Mouse (Mus musculus): ENCODE measurements around the gene Oxsr1. TPM values are rescaled to one million over a fixed set of nuclear protein-coding genes. Genes with fewer than 3 reads are reported as not detected.

Gene Oxsr1
- polyA plus RNA-seq, 1 experiment from 2014 or later, result 3.8 TPM

DNA sequence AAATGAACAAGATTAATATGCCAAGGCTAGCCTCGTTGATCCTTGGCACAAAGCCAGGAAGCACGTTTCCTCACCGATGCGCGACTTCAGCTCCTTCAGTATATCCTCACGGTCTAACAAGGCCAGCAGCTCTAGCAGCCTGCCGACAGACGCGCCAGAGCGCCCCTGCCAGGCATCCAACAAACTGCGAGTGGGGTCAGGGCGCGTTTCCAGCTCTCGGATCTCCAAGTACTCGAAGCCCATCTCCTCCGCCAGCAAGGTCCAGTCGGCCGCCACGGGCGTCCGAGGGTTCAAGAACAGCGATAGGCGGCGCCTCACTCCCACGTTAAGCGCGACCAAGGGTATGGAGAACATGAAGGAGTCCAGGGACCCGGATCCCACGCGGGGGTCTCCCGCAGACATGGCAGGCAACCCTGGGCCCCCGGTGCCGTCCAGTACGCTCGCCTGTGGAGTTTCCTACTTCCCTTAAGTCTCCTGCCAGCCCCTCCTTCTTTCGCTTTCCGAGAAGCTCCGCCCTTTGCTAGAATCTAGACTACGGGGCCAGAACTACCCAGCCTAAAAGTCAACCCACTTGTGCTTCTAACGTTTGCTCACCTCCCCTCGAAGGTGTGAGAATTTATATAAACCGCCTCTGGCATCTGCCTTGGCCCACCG, 17.5 kb upstream of the Oxsr1 start, which contains the start of gene Acaa1a:
Gene Acaa1a (plus strand): TSS at position 119 of the 654 bp plus-strand sequence.
- 2% methylated on average over 42 of the region's 43 CpGs for WGBS (ENCODE audit: insufficient replicate concordance)
- Histone ChIP-seq H3K36me3 (replicated peaks; ENCODE audit: insufficient read depth, low read length) (peaks cover 27% of the 10 kb centered on the region; the same call in 1 of the 2 replicates), H3K27me3 (ENCODE audit: insufficient read depth, low read length) (no peaks in the 10 kb centered on the region), H3K27ac (ENCODE audit: low read depth) (peak within 1 kb of the TSS; percentile 97), H3K4me2 (ENCODE audit: low read depth, low read length) (peak within 1 kb of the TSS; percentile 94), H3K9me3 (ENCODE audit: low read length) (no peaks in the 10 kb centered on the region), H3K4me3 (ENCODE audit: low read depth, low read length) (peak within 1 kb of the TSS; percentile 90), H3K4me1 (ENCODE audit: insufficient read depth) (peaks cover 36% of the 10 kb centered on the region), H3K9ac (replicated peaks) (peak within 1 kb of the TSS; percentile 92)
- peak; percentile 71 for DNase-seq
- peak; percentile 30 for ATAC-seq
- peak; percentile 25 for TF ChIP-seq CTCF (IDR thresholded peaks at IDR 0.05; ENCODE audit: low read depth)
- TF ChIP-seq EP300 (IDR thresholded peaks at IDR 0.05; ENCODE audit: low read depth), result no peak

DNA sequence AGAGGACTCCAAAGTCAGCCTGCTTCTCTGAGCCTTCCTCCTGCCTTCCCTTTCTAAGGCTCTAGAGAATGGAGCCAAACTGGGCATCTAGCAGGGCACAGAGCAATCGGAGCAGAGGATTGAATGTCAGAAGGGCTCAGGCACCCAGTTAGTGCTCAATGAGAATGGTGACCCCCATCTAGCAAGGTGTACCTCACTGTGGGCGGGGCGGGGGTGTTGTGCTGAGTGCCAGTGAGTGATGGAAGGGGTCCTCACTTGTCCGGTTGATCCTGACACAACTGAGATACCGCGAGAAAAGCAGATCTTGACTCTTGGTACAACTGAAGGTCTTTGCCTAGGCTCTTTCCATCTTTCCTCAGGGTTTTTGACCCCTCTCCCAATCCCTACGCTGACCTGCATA, 16.9 kb upstream of the Oxsr1 start:
- H3K27ac ChIP-seq (ENCODE audit: low read depth), result peak overlapping the region; percentile 97; the same call in 1 of the 2 replicates
- no peak for TF ChIP-seq CTCF (IDR thresholded peaks at IDR 0.05; ENCODE audit: low read depth)
- TF ChIP-seq EP300 (IDR thresholded peaks at IDR 0.05; ENCODE audit: low read depth), result no peak
- no peaks in the 10 kb centered on the region for H3K9me3 ChIP-seq (ENCODE audit: low read length)
- H3K27me3 ChIP-seq (ENCODE audit: insufficient read depth, low read length), result no peaks in the 10 kb centered on the region
- no peak for DNase-seq
- peak overlapping the region; percentile 90 for H3K4me3 ChIP-seq (ENCODE audit: low read depth, low read length)
- peak overlapping the region; percentile 92 for H3K9ac ChIP-seq (replicated peaks)
- H3K36me3 ChIP-seq (replicated peaks; ENCODE audit: insufficient read depth, low read length), result peaks cover 23% of the 10 kb centered on the region; the same call in 1 of the 2 replicates
- 46% methylated on average over 7 of the region's 7 CpGs for WGBS (ENCODE audit: insufficient replicate concordance)
- peak overlapping the region; percentile 94 for H3K4me2 ChIP-seq (ENCODE audit: low read depth, low read length)
- H3K4me1 ChIP-seq (ENCODE audit: insufficient read depth), result peaks cover 39% of the 10 kb centered on the region
- ATAC-seq, result no peak

DNA sequence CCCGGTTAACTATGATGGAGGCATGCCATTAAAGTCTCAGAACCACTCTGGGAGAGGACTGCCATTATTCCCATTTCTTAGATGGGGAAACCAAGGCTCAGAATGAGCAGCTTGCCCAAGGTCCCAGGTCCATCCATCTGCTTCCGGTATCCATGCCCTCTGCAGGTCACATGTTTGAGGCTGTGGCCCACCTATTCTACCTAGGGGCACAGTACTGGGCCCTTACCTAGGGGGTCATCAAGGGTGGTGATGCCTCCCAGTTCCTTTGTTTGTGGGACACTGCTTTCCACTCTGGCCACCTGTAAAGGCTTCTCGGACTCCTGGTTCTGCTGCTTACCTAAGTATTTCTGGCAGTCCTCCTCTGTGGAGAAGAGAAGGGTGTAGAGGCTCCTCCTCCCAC, 16.1 kb upstream of the Oxsr1 start:
- Histone ChIP-seq H3K4me1 (ENCODE audit: insufficient read depth) (peaks cover 39% of the 10 kb centered on the region), H3K9me3 (ENCODE audit: low read length) (no peaks in the 10 kb centered on the region), H3K27ac (ENCODE audit: low read depth) (no peak overlapping the region), H3K9ac (replicated peaks) (no peak overlapping the region), H3K27me3 (ENCODE audit: insufficient read depth, low read length) (no peaks in the 10 kb centered on the region), H3K36me3 (replicated peaks; ENCODE audit: insufficient read depth, low read length) (peaks cover 16% of the 10 kb centered on the region; the same call in 1 of the 2 replicates), H3K4me2 (ENCODE audit: low read depth, low read length) (no peak overlapping the region), H3K4me3 (ENCODE audit: low read depth, low read length) (no peak overlapping the region)
- 77% methylated on average over 3 of the region's 3 CpGs for WGBS (ENCODE audit: insufficient replicate concordance)
- TF ChIP-seq CTCF (IDR thresholded peaks at IDR 0.05; ENCODE audit: low read depth) (no peak), EP300 (IDR thresholded peaks at IDR 0.05; ENCODE audit: low read depth) (no peak)
- DNase-seq, result no peak
- no peak for ATAC-seq

GRCm38 (mm10) chr9:119337842-119338241, 15.6 kb upstream of the Oxsr1 start:
- WGBS (ENCODE audit: insufficient replicate concordance), result 95% methylated on average over 14 of the region's 14 CpGs
- TF ChIP-seq EP300 (IDR thresholded peaks at IDR 0.05; ENCODE audit: low read depth) (no peak), CTCF (IDR thresholded peaks at IDR 0.05; ENCODE audit: low read depth) (no peak)
- DNase-seq (no peak), ATAC-seq (no peak)
- no peak overlapping the region for H3K27ac ChIP-seq (ENCODE audit: low read depth)
- H3K4me2 ChIP-seq (ENCODE audit: low read depth, low read length), result no peak overlapping the region
- no peak overlapping the region for H3K4me3 ChIP-seq (ENCODE audit: low read depth, low read length)
- H3K9ac ChIP-seq (replicated peaks), result no peak overlapping the region
- H3K36me3 ChIP-seq (replicated peaks; ENCODE audit: insufficient read depth, low read length), result peaks cover 16% of the 10 kb centered on the region; the same call in 1 of the 2 replicates
- no peaks in the 10 kb centered on the region for H3K9me3 ChIP-seq (ENCODE audit: low read length)
- H3K4me1 ChIP-seq (ENCODE audit: insufficient read depth), result peaks cover 33% of the 10 kb centered on the region
- H3K27me3 ChIP-seq (ENCODE audit: insufficient read depth, low read length), result no peaks in the 10 kb centered on the region

GRCm38 (mm10) chr9:119335571-119335970, 13.3 kb upstream of the Oxsr1 start:
- Histone ChIP-seq H3K4me3 (ENCODE audit: low read depth, low read length) (no peak overlapping the region), H3K4me1 (ENCODE audit: insufficient read depth) (peaks cover 25% of the 10 kb centered on the region), H3K27ac (ENCODE audit: low read depth) (0 out of 2 replicates have a peak overlapping the region, but pooled peaks have one; percentile 61), H3K9me3 (ENCODE audit: low read length) (no peaks in the 10 kb centered on the region), H3K36me3 (replicated peaks; ENCODE audit: insufficient read depth, low read length) (peaks cover 16% of the 10 kb centered on the region; the same call in 1 of the 2 replicates), H3K9ac (replicated peaks) (no peak overlapping the region), H3K27me3 (ENCODE audit: insufficient read depth, low read length) (no peaks in the 10 kb centered on the region), H3K4me2 (ENCODE audit: low read depth, low read length) (no peak overlapping the region)
- ATAC-seq (no peak), DNase-seq (no peak)
- WGBS (ENCODE audit: insufficient replicate concordance), result 79% methylated on average over 4 of the region's 4 CpGs
- TF ChIP-seq CTCF (IDR thresholded peaks at IDR 0.05; ENCODE audit: low read depth) (no peak), EP300 (IDR thresholded peaks at IDR 0.05; ENCODE audit: low read depth) (no peak)

DNA sequence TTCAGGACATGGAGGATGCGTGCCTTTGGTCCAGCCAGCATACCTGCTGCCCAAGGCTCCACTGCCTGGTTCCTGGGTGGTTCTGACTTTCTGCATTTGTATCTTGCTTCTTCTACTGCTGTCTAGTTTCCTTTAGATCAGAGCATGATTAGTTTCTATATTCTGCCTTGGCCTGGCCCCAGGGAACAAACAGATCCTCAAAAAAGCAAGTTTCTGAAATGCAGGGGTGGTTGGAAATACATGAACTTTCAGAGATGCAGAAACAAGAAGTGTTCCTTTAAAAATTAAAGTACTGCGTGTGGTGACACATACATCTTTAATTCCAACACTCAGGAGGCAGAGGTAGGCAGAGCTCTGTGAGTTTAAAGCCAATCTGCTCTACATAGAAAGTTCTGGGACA, 12.6 kb upstream of the Oxsr1 start:
- H3K4me2 ChIP-seq (ENCODE audit: low read depth, low read length), result 0 out of 2 replicates have a peak overlapping the region, but pooled peaks have one; percentile 2
- H3K36me3 ChIP-seq (replicated peaks; ENCODE audit: insufficient read depth, low read length), result peaks cover 16% of the 10 kb centered on the region; the same call in 1 of the 2 replicates

More for the DNA sequence above, 12.6 kb upstream of the Oxsr1 start:
- Histone ChIP-seq H3K27me3 (ENCODE audit: insufficient read depth, low read length) (no peaks in the 10 kb centered on the region), H3K9me3 (ENCODE audit: low read length) (no peaks in the 10 kb centered on the region), H3K9ac (replicated peaks) (no peak overlapping the region), H3K4me3 (ENCODE audit: low read depth, low read length) (no peak overlapping the region), H3K4me1 (ENCODE audit: insufficient read depth) (peaks cover 18% of the 10 kb centered on the region), H3K27ac (ENCODE audit: low read depth) (peak overlapping the region; percentile 61; the same call in 1 of the 2 replicates)
- WGBS (ENCODE audit: insufficient replicate concordance), result 70% methylated on average over 2 of the region's 2 CpGs
- DNase-seq (no peak), ATAC-seq (no peak)
- no peak for TF ChIP-seq EP300 (IDR thresholded peaks at IDR 0.05; ENCODE audit: low read depth)
- no peak for TF ChIP-seq CTCF (IDR thresholded peaks at IDR 0.05; ENCODE audit: low read depth)

Data from liver, postnatal 0 days (tissue).